Mouse (Mus musculus) brain, adult 10 weeks (tissue): ENCODE measurements around the gene Sval1. TPM values are rescaled to one million over a fixed set of nuclear protein-coding genes. Genes with fewer than 3 reads are reported as not detected.

ENCODE experiments used
- polyA plus RNA-seq: library from polyadenylated mRNA; stranded (reverse); fragments of 350-450 nt; fragmentation: Illumina TruSeq; extraction: RNeasy Lipid Tissue Mini Kit (QIAGEN cat#74804); gene quantifications from one replicate; pipeline ENCODE4 v1.2.3, GENCODE M21; 2015; ENCODE audit warnings: low read depth, low replicate concordance

Gene Sval1
- not detected for polyA plus RNA-seq

DNA sequence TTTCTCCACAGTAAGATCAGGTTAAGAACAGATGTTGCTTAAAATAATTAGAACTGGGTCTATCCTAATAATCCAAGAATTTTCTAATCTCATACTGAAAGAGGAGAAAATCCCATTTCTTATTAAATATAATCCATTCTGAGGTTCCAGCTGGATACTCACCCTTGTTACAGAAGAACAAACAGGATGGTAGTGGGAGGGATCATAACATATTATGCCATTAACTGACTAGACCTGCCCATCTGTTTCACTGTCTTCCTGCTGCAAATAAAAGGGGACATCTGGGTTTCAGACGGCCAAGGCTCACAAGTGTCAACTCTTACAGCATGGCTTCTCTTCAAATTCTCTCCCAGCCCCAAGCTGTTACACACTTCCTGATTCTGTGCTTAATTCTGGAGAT, at the start of gene Sval1:
Gene Sval1, plus strand, starts transcription at position 301 of the 400 bp plus-strand sequence.

DNA sequence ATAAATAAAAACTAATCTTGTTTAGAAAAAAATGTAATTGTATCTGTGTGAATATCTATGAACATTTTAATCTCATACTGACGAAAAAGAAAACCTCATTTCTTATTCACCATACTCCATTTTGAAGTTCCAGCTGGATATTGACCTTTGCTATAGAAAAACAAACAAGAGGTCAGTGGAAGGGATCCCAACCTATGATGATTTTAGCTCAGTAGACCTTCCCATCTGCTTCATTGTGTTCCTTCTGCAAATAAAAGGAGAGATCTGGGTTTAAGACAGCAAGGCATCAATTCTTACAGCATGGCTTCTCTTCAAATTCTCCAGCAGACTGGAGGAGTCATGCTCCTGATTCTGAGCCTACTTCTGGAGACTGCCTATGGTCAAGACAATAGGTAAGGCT, 16.4 kb downstream of the Sval1 start, which contains the start of gene Sval3:
Gene Sval3, plus strand, starts transcription at position 301 of the 400 bp plus-strand sequence.

Other genes starting within 250 kb of the Sval1 start
- gene Kel, start 247.3 kb upstream of the Sval1 start, polyA plus RNA-seq: not detected
- gene Olfr459, start 176.5 kb upstream of the Sval1 start, polyA plus RNA-seq: not detected
- not detected for gene Pip, start 104.1 kb upstream of the Sval1 start, polyA plus RNA-seq
- not detected for gene Sval2, start 98.6 kb upstream of the Sval1 start, polyA plus RNA-seq
- gene Sval3, start 16.5 kb downstream of the Sval1 start, polyA plus RNA-seq: not detected
- gene Sva, start 86.8 kb downstream of the Sval1 start, polyA plus RNA-seq: not detected
- not detected for gene Tas2r139, start 189.3 kb downstream of the Sval1 start, polyA plus RNA-seq